Mouse (Mus musculus): ENCODE data around the gene 4930469K13Rik.

DNA sequence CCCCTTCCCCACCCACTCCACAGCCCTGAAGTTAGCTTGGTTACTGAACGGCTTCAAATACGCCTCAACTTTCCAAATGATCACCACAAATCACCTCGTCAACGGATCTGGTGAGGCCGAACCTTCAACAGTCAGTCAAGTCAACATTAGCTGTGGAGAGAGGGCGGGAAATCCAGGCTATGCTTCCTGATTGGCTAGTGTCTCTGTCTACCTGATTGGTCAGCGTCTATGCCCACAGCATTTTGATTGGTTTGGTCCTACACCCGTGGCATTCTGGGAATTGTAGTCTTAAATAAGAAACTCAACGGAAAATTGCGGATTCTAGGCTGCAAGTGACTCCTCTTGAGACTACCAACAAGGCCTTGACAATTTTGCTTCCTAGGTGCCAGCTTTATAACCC lies at the start of gene 4930469K13Rik:
- no peak for TF ChIP-seq CTCF (IDR thresholded peaks at IDR 0.05; ENCODE audit: low read depth)
- TF ChIP-seq EP300 (IDR thresholded peaks at IDR 0.05; ENCODE audit: low read depth): no peak
